Mouse (Mus musculus) spleen, postnatal 10 days (tissue): Measurements from ENCODE around the gene Ctf1.

Experiments used
- DNase-seq, 2 experiments: peaks; one replicate each; pipeline ENCODE4 v3.0.0; 2021 to 2022; ENCODE audit warnings: low spot score in 2 of 2

The Ctf1 gene

DNA sequence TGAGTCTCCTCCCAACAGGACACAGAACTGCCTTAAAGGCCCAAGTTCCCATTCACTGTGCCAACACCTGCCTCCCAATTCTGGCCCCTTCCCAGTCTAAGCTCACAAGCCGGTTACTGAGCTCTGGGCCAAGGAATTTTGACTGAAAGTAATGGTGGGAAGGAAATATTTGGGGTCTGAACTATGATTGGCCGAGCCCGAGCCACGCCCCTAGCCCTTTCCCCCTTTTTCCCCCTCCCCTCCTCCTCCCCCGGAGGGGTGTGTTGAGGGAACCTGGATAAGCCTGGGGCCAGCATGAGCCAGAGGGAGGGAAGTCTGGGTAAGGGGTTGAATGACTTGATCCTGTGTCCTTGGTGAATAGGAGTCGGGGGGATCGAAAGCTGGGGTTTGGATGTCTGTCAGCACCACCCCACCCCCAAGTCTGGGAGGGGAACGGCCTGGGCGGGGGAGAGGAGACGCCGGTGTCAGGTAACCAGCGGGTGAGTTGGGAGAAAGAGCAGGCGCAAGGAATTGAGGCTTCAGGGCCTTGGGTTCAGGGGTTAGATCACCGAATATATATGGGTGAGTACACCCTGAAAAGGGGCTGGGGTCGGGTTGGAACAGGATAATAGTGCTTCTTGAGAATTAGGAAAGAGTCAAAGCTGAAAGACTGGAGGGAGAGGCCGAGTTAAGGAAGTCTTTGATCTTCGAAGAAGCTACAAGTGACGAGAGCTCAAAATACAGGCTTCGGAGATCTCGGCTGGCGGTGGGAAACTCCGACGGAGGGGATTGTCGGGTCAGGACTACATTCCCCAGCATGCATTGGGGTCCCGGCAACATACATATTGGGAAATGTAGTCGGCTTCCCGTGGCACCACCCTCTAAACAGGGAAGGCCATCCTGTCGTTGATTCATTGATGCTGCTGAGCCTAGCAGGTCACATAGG, at the start of gene Ctf1:
Ctf1 (plus strand) TSS at position 276 of the 925 bp plus-strand sequence.
- peak; percentile 24 to 75 for DNase-seq

- DNase-seq = no peak
These were observed 49.6 kb upstream of the Ctf1 start for GRCm38 (mm10) chr7:127662926-127663325.

GRCm38 (mm10) chr7:127666066-127666654, 46.4 kb upstream of the Ctf1 start:
- DNase-seq = no peak

GRCm38 (mm10) chr7:127666679-127667078, 45.9 kb upstream of the Ctf1 start:
- DNase-seq = no peak

DNA sequence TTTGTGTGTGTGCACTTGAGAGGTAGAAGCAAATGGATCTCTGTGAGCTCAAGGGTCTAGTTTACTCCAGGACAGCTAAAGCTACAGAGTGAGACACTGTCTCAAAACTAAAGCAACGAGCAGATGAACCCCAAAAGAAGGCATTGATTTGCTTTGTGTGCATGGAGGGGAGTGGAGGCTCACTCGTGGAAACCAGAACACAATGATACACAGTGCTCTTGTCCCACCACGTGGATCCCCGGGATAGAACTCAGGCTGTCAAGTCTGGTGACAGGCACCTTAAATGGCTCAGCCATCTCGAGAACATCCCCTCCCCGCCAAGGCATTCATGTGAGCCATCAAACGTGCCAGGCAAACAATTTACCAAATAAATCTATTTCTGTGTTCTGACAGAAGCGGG, 45.4 kb upstream of the Ctf1 start:
- DNase-seq = no peak

DNA sequence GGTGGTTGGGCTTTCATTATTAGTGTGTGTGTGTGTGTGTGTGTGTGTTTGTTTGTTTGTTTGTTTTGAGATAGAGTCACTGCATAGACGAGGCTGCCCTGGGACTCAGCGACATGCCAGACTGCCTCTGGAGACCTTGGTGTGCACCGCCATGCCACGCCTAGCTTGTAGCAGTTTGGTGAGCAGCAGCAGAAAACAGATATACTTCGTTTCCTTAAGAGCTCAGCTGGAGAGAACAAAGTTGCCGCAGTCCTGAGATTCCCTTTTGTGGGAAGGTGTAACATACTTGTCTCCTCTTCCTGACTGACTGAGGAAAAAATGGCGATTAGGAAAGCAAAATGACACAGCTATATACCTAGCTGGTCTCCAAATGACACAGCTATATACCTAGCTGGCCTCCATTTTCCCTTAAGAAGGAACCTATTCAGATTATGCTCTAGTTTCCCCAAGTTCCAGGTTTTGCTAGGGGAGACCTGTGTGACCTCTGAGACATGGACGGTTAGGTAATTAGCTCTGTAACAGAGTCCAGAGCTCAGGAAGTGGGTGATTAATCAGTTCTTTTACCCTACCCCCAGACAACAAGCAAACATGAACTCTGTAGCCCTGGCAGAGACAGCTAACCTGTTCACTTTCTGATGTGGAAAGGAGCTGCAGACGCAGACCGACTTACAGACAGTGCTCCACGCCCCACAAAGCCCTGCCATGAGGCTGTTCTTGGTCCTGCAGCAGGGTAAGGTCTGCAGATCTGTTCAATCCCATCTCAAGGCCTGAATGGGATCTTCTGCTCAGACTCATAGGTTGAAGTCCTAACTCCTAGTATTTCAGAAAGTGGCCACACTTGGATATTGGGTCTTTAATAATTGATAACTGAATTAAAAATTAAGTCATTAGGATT, 40.4 kb upstream of the Ctf1 start:
- no peak for DNase-seq

DNA sequence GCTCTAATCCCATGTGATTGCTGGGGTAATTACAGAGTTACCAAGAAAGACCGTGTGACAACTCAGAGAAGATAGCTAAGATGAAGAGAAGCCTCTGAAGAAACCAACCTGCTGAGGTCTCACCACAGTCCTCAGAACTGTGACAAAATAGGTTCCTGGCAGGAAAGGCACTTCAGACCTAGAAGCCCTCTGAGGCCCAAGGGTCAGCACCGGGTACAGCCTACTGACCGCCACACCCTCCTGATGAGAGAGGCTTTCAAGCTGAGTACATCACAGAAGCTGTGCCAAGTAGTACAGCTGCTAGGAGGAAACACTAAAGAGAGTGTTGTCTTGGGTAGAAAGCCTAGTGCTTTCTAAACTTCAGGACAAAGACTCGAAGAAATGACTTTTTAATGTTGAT, 39.8 kb upstream of the Ctf1 start:
- no peak for DNase-seq

DNA sequence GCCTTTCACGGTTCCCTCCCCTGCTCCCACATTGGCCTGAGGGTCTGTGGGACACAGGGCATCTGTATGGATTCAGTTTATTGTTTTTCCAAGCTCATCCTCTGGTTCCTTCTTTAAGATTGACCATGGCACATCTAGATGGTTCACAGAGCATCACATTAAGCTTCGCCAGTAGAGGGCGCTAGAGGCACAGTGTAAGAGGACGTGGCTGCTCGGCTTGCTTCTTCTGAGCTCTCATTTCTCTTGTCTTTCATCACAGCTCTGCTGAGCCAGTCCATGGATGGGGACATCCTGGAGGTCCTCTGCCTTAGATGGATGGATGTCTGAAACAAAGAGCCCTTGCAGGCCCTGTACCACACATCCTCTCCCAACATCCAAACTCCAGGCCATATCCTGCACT, 37.6 kb upstream of the Ctf1 start:
- DNase-seq = peak; percentile 79 to 90

DNA sequence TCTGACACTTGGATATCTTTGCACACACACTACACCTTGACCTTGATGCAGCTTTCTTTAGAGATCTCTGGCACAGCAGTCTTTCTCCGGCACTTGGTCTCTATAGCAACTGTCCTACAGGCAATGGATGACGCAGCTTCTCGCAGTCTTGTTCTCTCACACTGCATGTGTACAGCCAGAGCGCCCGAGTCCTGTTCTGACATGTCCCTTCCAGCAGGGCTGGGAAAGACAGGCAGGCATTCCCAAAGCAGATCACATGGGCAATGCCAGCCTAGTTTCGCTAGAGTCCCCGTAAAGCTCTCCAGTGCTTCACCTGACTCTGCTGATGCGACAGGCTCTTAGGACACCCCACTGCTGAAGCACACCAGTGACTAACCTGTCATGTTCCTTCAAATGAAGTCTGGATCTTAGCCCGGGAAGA, 37.1 kb upstream of the Ctf1 start:
- DNase-seq = no peak

- DNase-seq = peak; percentile 67 to 84
These were observed 35.5 kb upstream of the Ctf1 start for GRCm38 (mm10) chr7:127677077-127677476.

DNA sequence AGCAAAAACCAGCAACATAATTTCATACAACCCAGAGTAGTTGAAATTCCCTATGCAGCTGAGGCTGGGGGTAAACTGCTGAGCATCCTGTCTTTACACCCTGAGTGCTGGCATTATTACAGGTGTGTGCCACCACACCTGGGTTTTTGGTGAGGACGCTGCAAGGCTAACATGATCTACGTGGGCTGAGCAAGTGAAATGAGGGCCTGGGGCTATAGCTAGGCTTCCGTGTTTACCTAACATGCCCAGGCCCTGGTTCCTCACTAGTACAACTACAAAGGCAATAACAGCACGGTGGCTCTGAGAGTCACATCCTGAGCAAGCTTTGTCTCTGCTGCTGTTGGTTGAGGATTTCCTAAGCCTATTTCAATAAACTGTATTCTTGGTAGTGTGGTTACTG, 34.9 kb upstream of the Ctf1 start:
- DNase-seq = no peak

- no peak for DNase-seq
These were observed 33.7 kb upstream of the Ctf1 start for GRCm38 (mm10) chr7:127678811-127679210.

DNA sequence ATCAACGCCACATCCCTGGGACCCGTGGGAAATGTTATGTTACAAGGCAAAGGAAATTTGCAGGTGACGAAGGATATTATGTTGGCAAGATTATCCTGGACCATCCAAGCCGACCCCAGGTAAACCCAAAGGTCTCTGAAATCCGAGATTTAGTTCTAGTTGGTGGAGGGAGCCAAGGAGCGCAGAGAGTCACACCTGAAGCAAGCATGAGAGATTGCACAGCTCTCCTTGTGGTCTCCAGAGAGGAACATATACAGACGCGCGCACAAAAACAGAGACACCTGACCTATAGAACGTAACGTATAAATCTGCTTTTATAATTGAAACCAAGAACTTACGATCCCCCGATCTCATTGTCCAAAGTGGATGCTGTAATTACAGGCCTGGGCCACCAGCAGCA, 32.0 kb upstream of the Ctf1 start:
- no peak for DNase-seq

- DNase-seq = no peak
These were observed 30.5 kb upstream of the Ctf1 start for GRCm38 (mm10) chr7:127681888-127682553.

DNA sequence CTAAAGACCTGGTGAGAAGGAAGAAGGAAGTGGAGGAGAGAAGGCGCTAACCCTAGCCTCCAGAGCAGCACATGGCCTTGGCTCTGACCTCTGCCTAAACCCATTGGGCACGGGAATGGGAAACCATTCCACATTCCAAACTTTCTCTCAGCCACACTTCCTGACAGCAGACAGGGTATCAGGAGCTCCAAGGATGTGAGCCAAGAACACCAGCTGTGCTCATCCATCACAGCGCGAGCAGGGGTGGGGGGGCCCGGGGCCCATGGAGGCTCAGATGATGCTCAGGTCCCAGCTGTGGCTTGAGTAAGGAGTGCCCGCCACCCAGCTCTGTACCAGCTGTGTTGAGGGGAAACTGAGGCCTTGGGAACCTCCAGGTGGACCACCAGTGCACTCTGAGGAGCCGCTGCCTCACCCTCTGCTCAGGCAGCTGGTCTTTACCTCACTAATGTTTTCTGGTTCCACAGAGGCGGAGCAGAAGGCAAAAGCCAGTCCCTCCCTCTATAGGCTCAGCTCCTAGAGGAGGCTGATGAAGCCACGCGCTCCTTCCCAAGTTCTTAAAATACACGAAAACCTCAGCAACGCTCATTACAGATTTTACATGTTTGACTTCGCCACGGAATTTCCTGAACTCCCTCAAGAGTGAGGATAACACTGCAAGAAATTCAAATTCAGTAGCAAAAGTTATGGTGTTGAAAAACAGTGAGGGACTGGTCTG, 27.1 kb upstream of the Ctf1 start:
- DNase-seq = no peak

DNA sequence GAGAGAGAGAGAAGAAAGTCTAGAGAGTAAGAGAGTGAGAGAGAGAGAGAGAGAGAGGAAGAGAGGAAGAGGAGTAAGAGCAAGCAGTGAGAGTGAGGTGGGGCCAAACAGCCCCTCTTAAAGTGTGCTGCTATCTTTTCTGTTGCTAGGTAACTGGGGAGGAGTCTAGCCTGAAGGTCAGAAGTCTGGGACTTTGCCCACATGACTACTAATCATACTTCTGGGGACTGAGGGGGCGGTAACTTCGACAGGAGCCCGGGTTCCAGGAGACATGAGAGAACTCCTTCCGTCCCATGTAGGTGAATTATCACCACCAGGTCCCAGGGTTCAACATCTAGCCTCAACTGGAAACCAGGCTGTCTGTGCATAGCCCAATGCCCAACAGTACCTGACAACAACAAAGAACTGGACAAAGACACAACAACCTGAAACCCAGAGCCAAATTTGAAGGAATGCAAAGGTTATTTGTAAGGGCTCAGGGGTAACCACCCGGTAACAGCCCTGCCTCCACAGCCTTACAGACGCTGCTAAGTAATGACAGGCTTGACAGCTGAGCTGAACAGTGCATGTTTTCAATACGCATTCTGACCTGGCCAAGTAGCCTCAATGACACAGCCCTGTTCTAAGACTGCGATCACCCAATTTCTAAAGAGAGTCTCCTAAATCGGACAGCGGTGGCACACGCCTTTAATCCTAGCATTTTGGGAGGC, 25.6 kb upstream of the Ctf1 start:
- no peak for DNase-seq

- no peak for DNase-seq
These were observed 23.6 kb upstream of the Ctf1 start for GRCm38 (mm10) chr7:127688935-127689334.

DNA sequence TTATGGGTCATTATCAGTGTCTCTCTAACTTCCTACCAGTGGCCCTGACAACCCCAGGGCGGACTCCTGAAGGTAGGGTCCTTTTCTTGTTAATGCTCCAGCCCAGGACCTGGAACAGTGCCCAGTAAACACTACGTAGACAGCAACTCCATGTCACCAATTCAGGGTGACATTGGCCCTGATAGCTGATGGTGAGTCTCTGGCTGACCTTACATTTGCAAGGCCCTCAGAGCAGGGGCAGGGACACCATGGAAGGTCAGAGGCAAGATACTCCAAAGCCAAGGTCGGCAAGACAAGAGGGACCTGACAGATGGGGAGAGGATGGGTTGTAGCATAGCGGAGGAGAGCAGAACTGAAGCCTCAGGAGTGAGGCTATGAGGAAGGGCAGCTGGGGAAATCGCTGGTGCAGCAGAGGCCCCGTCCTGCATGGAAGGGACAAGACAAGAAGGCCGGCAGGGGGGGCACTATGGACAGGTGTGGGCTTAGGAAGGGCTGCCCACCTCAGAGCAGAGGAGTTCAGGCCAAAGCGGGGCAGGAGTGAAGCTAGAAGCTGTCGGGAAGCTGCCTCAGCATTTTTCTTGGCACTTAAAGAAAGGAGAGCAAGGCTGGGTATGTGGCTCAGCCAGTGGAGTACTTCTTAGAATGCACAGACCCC, 22.8 kb upstream of the Ctf1 start:
- no peak for DNase-seq

GRCm38 (mm10) chr7:127691221-127691989, 21.1 kb upstream of the Ctf1 start:
- no peak for DNase-seq
